Mouse (Mus musculus) forebrain, postnatal 0 days (tissue): Measurements from ENCODE around the gene Lonp2. TPM values are rescaled to one million over a fixed set of nuclear protein-coding genes. Genes with fewer than 3 reads are reported as not detected.

ENCODE experiments used
- ATAC-seq: fragments of 200-750 bp; cut with Nextera tagmentation; 2 replicates; pipeline ENCODE4 v1.8.0; 2017; ENCODE audit warnings: mild to moderate bottlenecking, moderate library complexity
- DNase-seq: peaks from one replicate; pipeline ENCODE4 v3.0.0-alpha.2; 2015
- H3K27ac ChIP-seq: fragments of 300-500 bp; sonication (generic); 2 replicates; pipeline ENCODE4 v1.5.1; 2014; ENCODE audit warnings: low read depth, mild to moderate bottlenecking, antibody characterized with exemption, low read length, moderate library complexity, mixed read lengths
- H3K27me3 ChIP-seq: fragments of 300-500 bp; sonication (generic); 2 replicates; pipeline ENCODE4 v1.6.1; 2014; ENCODE audit warnings: mild to moderate bottlenecking, low read length, mixed read lengths; ENCODE audit not compliant: insufficient read depth
- H3K36me3 ChIP-seq: fragments of 300-500 bp; sonication (generic); 2 replicates; pipeline ENCODE4 v1.6.1; 2014; ENCODE audit warnings: mild to moderate bottlenecking, moderate library complexity; ENCODE audit not compliant: insufficient read depth
- H3K4me1 ChIP-seq: fragments of 300-500 bp; sonication (generic); 2 replicates; pipeline ENCODE4 v1.6.1; 2014; ENCODE audit warnings: antibody characterized with exemption; ENCODE audit not compliant: insufficient read depth
- H3K4me2 ChIP-seq: fragments of 300-500 bp; sonication (generic); 2 replicates; pipeline ENCODE4 v1.6.1; 2014; ENCODE audit warnings: low read depth, mild to moderate bottlenecking, moderate library complexity
- H3K4me3 ChIP-seq: fragments of 300-500 bp; sonication (generic); 2 replicates; pipeline ENCODE4 v1.5.1; 2014; ENCODE audit warnings: low read depth, low read length, mixed read lengths
- H3K9ac ChIP-seq: fragments of 300-500 bp; sonication (generic); 2 replicates; pipeline ENCODE4 v1.6.1; 2014; ENCODE audit warnings: mild to moderate bottlenecking
- H3K9me3 ChIP-seq: fragments of 300-500 bp; sonication (generic); 2 replicates; pipeline ENCODE4 v1.6.1; 2016; ENCODE audit warnings: low read length
- CTCF ChIP-seq: sonication (generic); IDR thresholded peaks from 2 replicates; pipeline ENCODE4 v1.5.1; 2016; ENCODE audit warnings: antibody characterized with exemption, control low read depth, low read depth
- WGBS: fragments of 180-500 bp; shearing (Covaris S2); extraction: QIAGEN DNeasy Blood & Tissue Kit; methylation state at CpG from one replicate; pipeline ENCODE4 v1.1.7; 2014; 5-methylcytosine and 5-hydroxymethylcytosine counted together
- polyA plus RNA-seq: library from polyadenylated mRNA; unstranded; fragments of >200 nt; fragmentation: Nextera tagmentation; extraction: Ambion mirVana; gene quantifications from 2 replicates; pipeline ENCODE4 v1.2.1, GENCODE M21; 2015
- total RNA-seq: library from RNA; depleted of rRNA; stranded (reverse); fragments of >200 nt; gene quantifications from 2 replicates; pipeline ENCODE4 v1.2.3, GENCODE M21; 2014

Lonp2 gene
- total and polyA plus RNA-seq, 2 experiments from 2014 or later, result 50.7 to 66.9 TPM

- no peak overlapping the region for H3K4me2 ChIP-seq
- peaks cover 6% of the 10 kb centered on the region; the same call in 1 of the 2 replicates for H3K36me3 ChIP-seq
- H3K27me3 ChIP-seq, result no peaks in the 10 kb centered on the region
- DNase-seq, result no peak
- ATAC-seq, result no peak
- H3K4me3 ChIP-seq, result no peak overlapping the region
- H3K9ac ChIP-seq, result no peak overlapping the region
- 0 out of 2 replicates have a peak, but pooled peaks cover 4% of the 10 kb centered on the region for H3K4me1 ChIP-seq
- WGBS, result 77% methylated on average over 1 of the region's 1 CpGs
- no peak for TF ChIP-seq CTCF
- H3K27ac ChIP-seq, result no peak overlapping the region
- no peaks in the 10 kb centered on the region for H3K9me3 ChIP-seq
These were observed 95.5 kb downstream of the Lonp2 start for GRCm38 (mm10) chr8:86719368-86719767.

- no peaks in the 10 kb centered on the region for H3K27me3 ChIP-seq
- 94% methylated on average over 6 of the region's 6 CpGs for WGBS
These were observed 97.1 kb downstream of the Lonp2 start for GRCm38 (mm10) chr8:86720756-86721459.

GRCm38 (mm10) chr8:86721490-86721889 is 97.6 kb downstream of the Lonp2 start:
- H3K4me1 ChIP-seq, result no peaks in the 10 kb centered on the region
- no peaks in the 10 kb centered on the region for H3K9me3 ChIP-seq
- no peak overlapping the region for H3K4me2 ChIP-seq
- no peak overlapping the region for H3K9ac ChIP-seq
- WGBS, result 89% methylated on average over 2 of the region's 2 CpGs
- no peak overlapping the region for H3K27ac ChIP-seq
- no peak overlapping the region for H3K4me3 ChIP-seq
- no peak for DNase-seq
- no peak for ATAC-seq
- TF ChIP-seq CTCF, result no peak
- 0 out of 2 replicates have a peak, but pooled peaks cover 4% of the 10 kb centered on the region for H3K36me3 ChIP-seq
- no peaks in the 10 kb centered on the region for H3K27me3 ChIP-seq

More at GRCm38 (mm10) chr8:86720756-86721459, 97.1 kb downstream of the Lonp2 start:
- Histone ChIP-seq H3K9ac (no peak overlapping the region), H3K4me2 (no peak overlapping the region), H3K36me3 (0 out of 2 replicates have a peak, but pooled peaks cover 4% of the 10 kb centered on the region), H3K27ac (no peak overlapping the region), H3K4me3 (no peak overlapping the region), H3K9me3 (no peaks in the 10 kb centered on the region), H3K4me1 (no peaks in the 10 kb centered on the region)
- ATAC-seq, result no peak
- TF ChIP-seq CTCF, result 0 out of 2 replicates have a peak, but pooled peaks have one; percentile 21
- no peak for DNase-seq

GRCm38 (mm10) chr8:86726959-86727358 is 103.1 kb downstream of the Lonp2 start:
- ATAC-seq, result no peak
- no peak for DNase-seq
- no peak overlapping the region for H3K4me3 ChIP-seq
- H3K4me2 ChIP-seq, result no peak overlapping the region
- H3K9ac ChIP-seq, result no peak overlapping the region
- 56% methylated on average over 6 of the region's 6 CpGs for WGBS
- no peaks in the 10 kb centered on the region for H3K9me3 ChIP-seq
- H3K36me3 ChIP-seq, result 0 out of 2 replicates have a peak, but pooled peaks cover 5% of the 10 kb centered on the region
- no peaks in the 10 kb centered on the region for H3K27me3 ChIP-seq
- H3K4me1 ChIP-seq, result peaks cover 18% of the 10 kb centered on the region
- TF ChIP-seq CTCF, result no peak
- H3K27ac ChIP-seq, result no peak overlapping the region

- no peak for ATAC-seq
These were observed 104.5 kb downstream of the Lonp2 start for GRCm38 (mm10) chr8:86728224-86728950.

GRCm38 (mm10) chr8:86730303-86730702 is 106.5 kb downstream of the Lonp2 start:
- Histone ChIP-seq H3K36me3 (0 out of 2 replicates have a peak, but pooled peaks cover 5% of the 10 kb centered on the region), H3K4me1 (peaks cover 18% of the 10 kb centered on the region), H3K9ac (no peak overlapping the region), H3K27me3 (no peaks in the 10 kb centered on the region), H3K4me3 (no peak overlapping the region), H3K27ac (no peak overlapping the region), H3K4me2 (no peak overlapping the region), H3K9me3 (no peaks in the 10 kb centered on the region)
- no peak for ATAC-seq
- TF ChIP-seq CTCF, result no peak
- no peak for DNase-seq
- WGBS, result 39% methylated on average over 3 of the region's 3 CpGs

More at GRCm38 (mm10) chr8:86728224-86728950, 104.5 kb downstream of the Lonp2 start:
- no peak for DNase-seq
- H3K27ac ChIP-seq, result no peak overlapping the region
- no peak for TF ChIP-seq CTCF
- 69% methylated on average over 19 of the region's 19 CpGs for WGBS
- H3K4me2 ChIP-seq, result no peak overlapping the region
- H3K4me3 ChIP-seq, result no peak overlapping the region
- H3K9me3 ChIP-seq, result no peaks in the 10 kb centered on the region
- no peaks in the 10 kb centered on the region for H3K27me3 ChIP-seq
- peaks cover 18% of the 10 kb centered on the region for H3K4me1 ChIP-seq
- H3K9ac ChIP-seq, result no peak overlapping the region
- H3K36me3 ChIP-seq, result 0 out of 2 replicates have a peak, but pooled peaks cover 5% of the 10 kb centered on the region

GRCm38 (mm10) chr8:86730860-86731259 is 107.0 kb downstream of the Lonp2 start:
- Histone ChIP-seq H3K4me1 (peaks cover 18% of the 10 kb centered on the region), H3K9ac (no peak overlapping the region), H3K4me3 (no peak overlapping the region), H3K4me2 (no peak overlapping the region), H3K27me3 (no peaks in the 10 kb centered on the region), H3K27ac (no peak overlapping the region), H3K9me3 (no peaks in the 10 kb centered on the region), H3K36me3 (0 out of 2 replicates have a peak, but pooled peaks cover 5% of the 10 kb centered on the region)
- no peak for TF ChIP-seq CTCF
- no peak for DNase-seq
- ATAC-seq, result no peak
- 85% methylated on average over 1 of the region's 1 CpGs for WGBS
